Mouse (Mus musculus) cerebellum, postnatal 36 days (tissue): ENCODE results near the gene Tex21.

Experiments
- DNase-seq, 2 experiments: peaks; one replicate each; pipeline ENCODE4 v3.0.0; 2021 to 2022; ENCODE audit warnings: mixed read lengths in 2 of 2

Gene Tex21

GRCm38 (mm10) chr12:76246646-76247045 is at the start of gene Tex21:
Gene Tex21 (minus strand): TSS chr12:76246746.
- DNase-seq: no peak

DNA sequence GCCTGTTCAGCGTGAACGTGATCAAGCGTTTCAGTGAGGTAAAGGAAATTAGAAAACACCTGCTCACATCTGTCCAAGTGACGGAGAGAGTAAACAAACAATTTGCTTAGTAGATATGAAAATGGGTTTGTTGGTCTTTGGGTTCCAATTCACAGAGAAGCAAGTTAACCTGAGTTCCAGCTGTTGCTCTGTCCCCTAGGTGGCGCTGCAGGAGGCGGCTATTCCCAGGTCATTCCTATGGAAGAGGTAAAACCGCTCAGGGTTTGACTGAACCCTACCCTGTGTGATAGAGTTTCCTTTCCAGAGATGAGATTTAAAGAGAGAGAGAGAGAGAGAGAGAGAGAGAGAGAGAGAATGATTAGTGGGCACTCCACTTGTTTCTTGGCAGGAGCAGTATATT is 46.6 kb upstream of the Tex21 start:
- DNase-seq: peak; percentile 66 to 75

DNA sequence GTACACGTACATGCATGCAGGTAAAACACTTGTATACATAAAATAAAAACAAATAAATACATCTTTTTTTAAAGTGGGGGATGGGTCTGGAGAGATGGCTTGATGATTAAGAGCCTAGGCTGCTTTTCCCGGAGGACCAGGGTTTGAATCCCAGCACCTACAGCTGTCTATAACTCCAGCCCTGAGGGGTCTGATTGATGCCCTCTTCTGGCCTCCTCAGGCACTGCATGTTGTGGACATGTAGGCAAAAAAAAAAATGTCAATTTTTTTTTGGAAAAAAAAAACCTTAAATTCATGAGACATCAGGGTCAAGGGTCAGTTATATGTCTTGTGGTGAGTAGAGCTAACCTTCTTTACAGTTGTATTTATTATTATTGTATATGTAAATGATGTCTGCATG is 43.7 kb upstream of the Tex21 start:
- no peak for DNase-seq

DNA sequence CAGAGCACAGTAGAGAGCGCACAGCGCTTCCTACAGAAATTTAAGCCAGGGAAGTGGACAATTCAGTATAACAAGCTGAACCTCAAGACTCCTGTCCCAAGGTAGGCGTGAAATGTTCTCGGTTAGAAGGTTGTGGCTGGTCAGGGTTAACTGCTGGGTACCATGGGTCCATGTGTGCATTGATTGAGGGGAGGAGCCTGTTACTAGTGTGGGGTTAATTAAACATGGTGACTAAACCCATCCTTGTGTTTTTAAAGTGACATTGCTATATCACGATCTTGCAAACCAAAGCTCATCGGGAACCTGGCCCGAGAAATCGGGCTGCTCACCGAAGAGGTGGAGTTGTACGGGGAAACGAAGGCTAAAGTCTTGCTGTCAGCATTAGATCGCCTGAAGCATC is 42.9 kb upstream of the Tex21 start:
- DNase-seq: no peak

DNA sequence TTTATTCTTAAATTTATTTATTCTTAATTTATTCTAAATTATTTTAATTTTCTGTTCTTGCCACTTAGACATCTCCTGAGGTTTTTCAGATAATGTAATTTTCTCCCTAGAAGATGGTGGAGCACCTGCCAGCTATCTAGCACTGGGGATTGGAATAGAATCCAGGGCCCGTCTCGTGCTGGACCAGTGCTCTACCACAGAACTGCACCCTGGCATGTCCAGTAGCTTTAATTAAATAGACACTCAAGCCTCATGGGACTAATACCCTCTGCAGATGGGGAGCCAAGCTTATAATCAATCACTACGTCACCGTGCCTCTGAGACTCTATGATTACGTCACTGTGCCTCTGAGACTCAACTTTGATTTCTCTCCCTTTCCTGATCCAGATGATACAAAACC is 41.9 kb upstream of the Tex21 start:
- DNase-seq: no peak

- DNase-seq: no peak
Observed at GRCm38 (mm10) chr12:76287986-76288385, 41.4 kb upstream of the Tex21 start.

- DNase-seq: no peak
Observed at GRCm38 (mm10) chr12:76285418-76285817, 38.9 kb upstream of the Tex21 start.

GRCm38 (mm10) chr12:76282532-76283173 is 36.1 kb upstream of the Tex21 start:
- no peak for DNase-seq

DNA sequence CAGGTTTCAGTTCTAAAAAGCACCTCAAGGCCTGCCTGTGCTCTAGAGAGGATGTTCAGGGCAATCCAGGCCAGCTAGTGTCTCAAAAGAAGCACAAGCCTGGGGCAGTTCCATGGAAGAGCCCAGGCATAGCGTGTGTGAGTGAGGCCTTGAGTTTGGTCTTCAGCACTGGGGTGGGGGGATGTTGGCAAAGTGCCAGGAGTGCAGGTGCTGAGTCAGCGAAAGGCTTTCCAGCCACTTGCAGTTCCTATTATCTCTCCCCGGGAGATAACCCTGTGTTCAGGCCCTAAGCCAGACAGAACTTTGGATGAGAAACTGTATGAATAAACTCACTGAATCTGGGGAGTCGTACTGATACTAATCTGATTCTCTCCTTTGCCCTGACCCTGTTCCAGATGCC is 35.6 kb upstream of the Tex21 start:
- no peak for DNase-seq

- DNase-seq: no peak
Observed at GRCm38 (mm10) chr12:76281111-76281660, 34.6 kb upstream of the Tex21 start.

DNA sequence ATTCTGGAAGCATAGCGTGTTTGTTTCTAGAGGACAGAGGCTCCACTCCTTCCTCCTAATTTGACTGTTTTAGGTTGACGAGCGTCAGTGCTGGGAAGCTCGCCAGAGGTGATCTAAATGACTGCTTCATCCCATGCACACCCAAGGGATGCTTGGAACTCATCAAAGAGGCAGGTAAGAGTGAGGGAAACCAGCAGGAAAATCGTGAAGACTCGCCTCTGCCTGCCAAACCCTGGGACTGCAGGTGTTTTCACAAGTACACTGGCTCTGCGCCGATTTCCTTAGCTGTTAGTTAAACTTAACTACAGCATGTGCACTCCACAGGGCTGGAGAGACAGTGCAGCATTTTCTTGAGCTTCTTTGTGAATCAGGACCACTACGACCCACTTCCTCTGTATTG is 34.0 kb upstream of the Tex21 start:
- DNase-seq: no peak

DNA sequence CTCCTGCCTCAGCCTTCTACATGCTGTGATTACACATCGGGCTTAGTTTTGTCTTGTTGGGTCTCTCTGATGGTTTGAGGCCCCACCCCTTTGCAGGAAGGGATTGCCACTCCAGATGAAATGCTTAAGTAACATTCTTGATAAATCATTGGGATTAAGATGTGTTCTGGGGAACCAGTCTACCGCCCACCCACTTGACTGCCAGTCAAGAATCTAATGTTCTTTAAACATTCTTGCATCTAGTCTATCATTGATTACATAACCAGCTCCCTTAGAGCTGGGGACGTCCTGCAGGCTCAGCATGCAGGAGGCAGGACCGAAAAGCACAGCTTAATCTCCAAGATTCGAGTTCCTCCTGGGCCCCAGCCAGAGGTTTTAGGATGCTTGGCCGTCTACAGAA is 31.7 kb upstream of the Tex21 start:
- DNase-seq: no peak

DNA sequence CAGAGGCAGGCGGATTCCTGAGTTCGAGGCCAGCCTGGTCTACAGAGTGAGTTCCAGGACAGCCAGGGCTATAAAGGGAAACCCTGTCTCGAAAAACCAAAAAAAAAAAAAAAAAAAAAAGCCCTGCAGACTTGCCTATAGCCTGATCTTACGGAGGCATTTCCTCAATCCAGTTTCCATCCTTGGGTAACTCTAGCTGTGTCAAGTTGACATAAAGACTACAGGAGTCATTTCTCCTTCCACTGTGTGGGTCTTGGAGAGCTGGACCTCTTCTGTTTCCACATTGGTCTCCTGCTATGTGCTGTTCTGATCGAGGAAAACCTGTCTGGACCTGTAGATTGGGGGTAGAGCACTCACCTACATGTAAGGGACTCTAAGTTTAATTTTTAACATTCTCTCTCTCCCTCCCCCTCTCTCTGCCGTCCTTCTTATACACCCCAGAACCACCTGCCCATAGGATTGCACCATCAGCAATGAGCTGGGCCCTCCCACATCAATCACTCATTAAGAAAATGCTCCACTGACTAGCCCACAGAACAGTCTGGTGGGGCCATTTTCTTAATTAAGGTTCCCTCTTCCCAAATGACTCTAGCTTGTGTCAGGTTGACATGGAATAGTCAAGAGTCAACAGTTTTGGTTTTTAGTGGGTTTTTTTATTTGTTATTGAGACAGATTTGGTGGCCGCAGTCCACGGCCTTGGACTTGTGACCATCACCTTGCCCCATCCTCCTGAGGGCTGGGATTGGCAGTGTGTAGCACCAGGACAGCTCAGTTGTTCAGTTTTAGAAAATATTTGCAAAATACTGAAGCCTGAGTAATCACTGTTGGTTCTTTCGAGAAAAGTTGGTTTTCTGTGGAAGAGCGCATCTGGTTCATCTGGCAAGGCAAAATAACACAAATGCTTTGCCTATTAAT is 26.3 kb upstream of the Tex21 start:
- DNase-seq: no peak

- no peak for DNase-seq
Observed at GRCm38 (mm10) chr12:76271516-76271915, 25.0 kb upstream of the Tex21 start.

DNA sequence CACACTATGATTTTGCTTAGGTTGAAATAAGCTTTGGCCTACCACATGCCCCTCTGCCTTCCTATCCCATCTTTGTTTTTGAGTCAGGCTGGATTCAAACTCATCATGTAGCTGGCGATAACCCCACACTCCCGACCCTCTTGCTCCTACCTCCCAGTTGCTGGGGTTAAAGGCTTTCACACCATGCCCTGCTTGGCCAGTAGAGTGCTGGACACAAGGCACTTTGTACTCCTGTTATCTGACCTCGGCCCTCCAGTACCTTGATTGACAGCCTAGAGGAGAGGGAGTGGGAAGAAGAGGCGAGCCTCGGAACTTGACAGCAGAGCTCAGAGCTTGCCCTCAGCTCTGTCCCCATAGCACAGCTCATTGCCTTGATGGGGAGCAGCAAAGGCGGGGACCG is 22.6 kb upstream of the Tex21 start:
- no peak for DNase-seq

- DNase-seq: peak; percentile 54 to 55
Observed at GRCm38 (mm10) chr12:76268686-76269085, 22.1 kb upstream of the Tex21 start.

- no peak for DNase-seq
Observed at GRCm38 (mm10) chr12:76266875-76267274, 20.3 kb upstream of the Tex21 start.

DNA sequence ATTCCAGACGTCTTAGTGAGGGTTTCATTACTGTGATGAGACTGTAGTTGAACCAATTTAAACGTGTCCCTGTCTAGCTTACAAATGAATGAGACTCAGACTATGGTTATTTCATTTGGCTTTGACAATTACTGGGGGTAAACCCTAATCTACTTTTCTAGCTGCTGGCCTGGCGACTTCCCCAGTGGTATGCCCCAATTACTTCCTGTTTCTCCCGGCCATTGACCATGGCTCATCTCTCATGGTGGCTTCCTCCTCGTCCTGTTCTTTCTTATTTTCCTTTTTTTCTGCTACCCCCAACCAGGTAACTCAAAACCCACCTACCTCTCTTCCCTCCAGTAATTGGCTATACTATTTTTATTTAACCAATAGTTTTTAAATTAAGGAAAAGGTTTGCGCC is 18.5 kb upstream of the Tex21 start:
- no peak for DNase-seq

DNA sequence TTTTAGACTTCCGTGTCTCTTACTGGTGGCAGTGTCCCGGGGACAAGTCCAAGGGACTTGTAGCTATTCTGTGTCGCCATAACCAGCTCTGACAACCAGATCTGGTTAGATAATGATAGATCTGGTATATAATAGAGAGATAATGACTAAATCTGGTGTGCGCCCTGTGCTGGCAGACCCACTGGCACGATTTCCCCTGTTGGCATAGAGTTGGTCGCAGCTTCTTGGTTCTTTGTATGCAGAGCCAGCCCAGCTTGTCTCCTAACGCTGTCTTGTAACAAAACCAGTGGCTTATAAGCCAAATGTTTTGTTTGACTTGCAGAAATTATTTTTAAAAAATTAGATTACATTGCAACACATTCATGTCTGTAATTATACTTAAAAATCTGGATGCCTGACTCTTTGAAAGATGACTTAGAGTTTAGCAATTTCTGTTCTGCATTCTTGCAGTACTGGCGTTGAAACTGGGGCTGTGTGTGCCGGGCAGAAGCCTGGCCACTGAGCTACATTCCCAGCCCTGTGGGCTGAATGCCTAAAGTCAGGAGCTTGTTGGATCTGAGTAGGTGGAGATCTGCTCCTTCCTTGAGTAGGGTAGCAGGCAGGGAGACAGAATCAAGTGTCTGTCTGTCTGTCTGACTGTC is 17.9 kb upstream of the Tex21 start:
- peak; percentile 57 to 63 for DNase-seq

DNA sequence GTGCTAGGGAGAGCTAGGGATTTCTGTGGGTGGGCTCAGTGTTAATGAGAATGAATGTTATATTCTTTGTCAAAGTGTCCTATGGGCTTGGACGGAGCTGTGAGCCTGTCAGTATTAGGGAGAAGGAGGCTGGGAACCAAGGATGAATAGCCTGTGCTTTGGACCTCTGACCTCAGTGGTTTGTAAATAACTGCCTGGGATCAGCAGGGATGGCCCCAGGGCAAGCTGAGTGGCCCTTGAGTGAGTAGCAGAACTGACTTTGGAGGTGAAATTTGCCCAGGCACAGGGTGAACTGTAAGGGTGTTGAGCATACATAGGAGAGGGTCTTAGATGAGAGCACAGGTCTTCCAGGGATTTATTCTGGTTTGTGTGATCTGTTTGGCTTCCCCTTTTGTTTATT is 17.3 kb upstream of the Tex21 start:
- no peak for DNase-seq

- no peak for DNase-seq
Observed at GRCm38 (mm10) chr12:76262918-76263317, 16.4 kb upstream of the Tex21 start.

DNA sequence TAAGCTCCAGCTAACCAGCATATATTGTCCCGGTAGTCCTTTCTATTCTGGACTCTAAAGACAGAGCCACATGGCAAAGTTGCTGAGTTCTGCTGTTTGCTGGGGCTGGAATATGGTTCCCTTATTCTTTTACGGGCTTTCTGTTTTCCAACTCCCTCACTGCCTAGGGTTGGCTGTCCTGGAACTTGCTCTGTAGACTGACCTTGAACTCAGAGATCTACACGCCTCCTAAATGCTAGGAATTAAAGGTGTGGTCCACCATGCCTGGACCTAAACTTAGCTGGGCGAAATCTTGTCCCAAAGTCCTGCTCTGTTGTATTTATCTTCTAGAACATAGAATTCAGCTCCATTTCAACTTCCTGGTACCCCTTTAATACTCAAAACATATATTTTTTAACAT is 15.0 kb upstream of the Tex21 start:
- DNase-seq: no peak

GRCm38 (mm10) chr12:76260673-76261072 is 14.1 kb upstream of the Tex21 start:
- no peak for DNase-seq
